29 mouse cellular contexts compared by ENCODE assay signal in genomic region chr4:102724442-102724841, GRCm38 (mm10). TPM values are rescaled to one million over a fixed set of nuclear protein-coding genes. Genes with fewer than 3 reads are reported as not detected.
DNase-seq lines count a peak whose midpoint lies in the region; ATAC-seq and TF ChIP-seq lines count a peak whose summit lies in the region.
"Had no signal": no experiment of that assay in that cellular context is flagged by ENCODE, and none has a peak within 500 bp of the region (broad histone marks: within the 10 kb centered on the region; RNA-seq: fewer than 3 reads in every experiment).

No protein-coding gene starts in this region.

- H3K4me2 ChIP-seq in hindbrain, postnatal 0 days (ENCODE audit: low read depth, low read length): no peak overlapping the region
- H3K4me2 ChIP-seq: embryonic facial prominence, embryonic 12.5 days; forebrain, embryonic 15.5 days; limb, embryonic 15.5 days; lung, embryonic 15.5 days; midbrain, embryonic 12.5 days; neural tube, embryonic 12.5 days had no signal

- WGBS in hindbrain, postnatal 0 days: 73% methylated on average over 5 of the region's 5 CpGs

- no peak for DNase-seq in gastrocnemius, adult 2 months
- no peak for DNase-seq in gastrocnemius, adult 8-10 months (ENCODE audit: low spot score in 2 of 2)
- DNase-seq in 416B (ENCODE audit: low read depth) (peak; percentile 41), ES-E14 (ENCODE audit: low read depth, low spot score) (peak; percentile 16), R1 (ENCODE audit: low read depth, low spot score) (peak; percentile 40)
- DNase-seq in left cerebral cortex, postnatal 36 days (ENCODE audit: low spot score in 2 of 2): no peak
- DNase-seq in hindbrain, postnatal 0 days (ENCODE audit: low spot score): no peak
- DNase-seq in lung, adult 18-20 months: no peak
- DNase-seq: adrenal gland, postnatal 10 days; cerebellum, adult 11 months; cerebellum, adult 9-10 months; embryo, embryonic 11 days; gastrocnemius, postnatal 10 days; kidney, adult 11 months; kidney, postnatal 25 days; layer of hippocampus, postnatal 36 days; lung, postnatal 36 days had no signal

- in situ Hi-C loops in ES-E14 (cut with MboI; ENCODE audit: low sequenced_read_pairs in 2 of 2, unreplicated experiment in 2 of 2): no loop called here

- H3K9ac ChIP-seq in ES-E14 (ENCODE audit: insufficient read depth, low read depth, low read length, poor library complexity, severe bottlenecking): no peak overlapping the region
- H3K9ac ChIP-seq in hindbrain, postnatal 0 days (replicated peaks; ENCODE audit: low read length): no peak overlapping the region
- H3K9ac ChIP-seq: embryonic facial prominence, embryonic 12.5 days; forebrain, embryonic 15.5 days; limb, embryonic 15.5 days; liver, embryonic 14.5 days; lung, embryonic 15.5 days; midbrain, embryonic 12.5 days; neural tube, embryonic 12.5 days had no signal

- ATAC-seq in hindbrain, postnatal 0 days: no peak
- ATAC-seq: forebrain, embryonic 15.5 days had no signal

- intact Hi-C loops in gastrocnemius, adult 2 months (cut with DNase I): no loop called here
- intact Hi-C loops in left cerebral cortex, postnatal 36 days (cut with DNase I): no loop called here

- 0 out of 2 replicates have a peak, but pooled peaks have one; percentile 1 for TF ChIP-seq CTCF in gastrocnemius, adult 2 months (IDR thresholded peaks at IDR 0.05)
- TF ChIP-seq CTCF in hindbrain, postnatal 0 days (IDR thresholded peaks at IDR 0.05; ENCODE audit: low read depth): no peak

- H3K4me1 ChIP-seq in ES-E14 (ENCODE audit: control insufficient read depth in 2 of 2, insufficient read depth in 2 of 2, low read length in 2 of 2, poor library complexity in 1 of 2): no peaks in the 10 kb centered on the region
- H3K4me1 ChIP-seq in hindbrain, postnatal 0 days (ENCODE audit: insufficient read depth, low read length): no peaks in the 10 kb centered on the region
- H3K4me1 ChIP-seq: embryonic facial prominence, embryonic 12.5 days; forebrain, embryonic 15.5 days; limb, embryonic 10.5 days; limb, embryonic 15.5 days; lung, embryonic 15.5 days; megakaryocyte, embryonic 14.5 days; midbrain, embryonic 12.5 days; neural tube, embryonic 12.5 days had no signal

- no peak overlapping the region for H3K4me3 ChIP-seq in gastrocnemius, adult 2 months
- no peak overlapping the region for H3K4me3 ChIP-seq in ES-E14 (ENCODE audit: insufficient read depth in 1 of 2, low read depth in 1 of 2, low read length in 2 of 2, poor library complexity in 1 of 2, severe bottlenecking in 1 of 2)
- no peak overlapping the region for H3K4me3 ChIP-seq in hindbrain, postnatal 0 days (ENCODE audit: low read length)
- H3K4me3 ChIP-seq: embryonic facial prominence, embryonic 12.5 days; forebrain, embryonic 10.5 days; forebrain, embryonic 15.5 days; limb, embryonic 10.5 days; limb, embryonic 15.5 days; lung, embryonic 15.5 days; megakaryocyte, embryonic 14.5 days; midbrain, embryonic 12.5 days; myocyte; neural tube, embryonic 12.5 days had no signal

- no peaks in the 10 kb centered on the region for H3K36me3 ChIP-seq in ES-E14 (ENCODE audit: control insufficient read depth, insufficient read depth, low read length, poor library complexity, severe bottlenecking)
- no peaks in the 10 kb centered on the region for H3K36me3 ChIP-seq in hindbrain, postnatal 0 days (ENCODE audit: insufficient read depth, low read length)
- H3K36me3 ChIP-seq: embryonic facial prominence, embryonic 12.5 days; forebrain, embryonic 10.5 days; forebrain, embryonic 15.5 days; G1E; limb, embryonic 10.5 days; limb, embryonic 15.5 days; lung, embryonic 15.5 days; midbrain, embryonic 12.5 days; neural tube, embryonic 12.5 days had no signal

- no peaks in the 10 kb centered on the region for H3K27me3 ChIP-seq in hindbrain, postnatal 0 days (ENCODE audit: insufficient read depth, low read length)
- H3K27me3 ChIP-seq: embryonic facial prominence, embryonic 12.5 days; forebrain, embryonic 15.5 days; limb, embryonic 15.5 days; lung, embryonic 15.5 days; megakaryocyte, embryonic 14.5 days; midbrain, embryonic 12.5 days; neural tube, embryonic 12.5 days had no signal

- H3K9me3 ChIP-seq in ES-E14 (ENCODE audit: control insufficient read depth, insufficient read depth, low read depth, low read length): no peaks in the 10 kb centered on the region
- H3K9me3 ChIP-seq in hindbrain, postnatal 0 days (ENCODE audit: low read length): no peaks in the 10 kb centered on the region
- H3K9me3 ChIP-seq: embryonic facial prominence, embryonic 12.5 days; forebrain, embryonic 10.5 days; forebrain, embryonic 15.5 days; limb, embryonic 10.5 days; limb, embryonic 15.5 days; lung, embryonic 15.5 days; megakaryocyte, embryonic 14.5 days; midbrain, embryonic 12.5 days; neural tube, embryonic 12.5 days had no signal

- no peak overlapping the region for H3K27ac ChIP-seq in gastrocnemius, adult 2 months
- H3K27ac ChIP-seq in ES-E14 (ENCODE audit: insufficient read depth, low read depth, low read length, poor library complexity, severe bottlenecking): no peak overlapping the region
- no peak overlapping the region for H3K27ac ChIP-seq in hindbrain, postnatal 0 days
- H3K27ac ChIP-seq: embryonic facial prominence, embryonic 12.5 days; forebrain, embryonic 10.5 days; forebrain, embryonic 15.5 days; limb, embryonic 10.5 days; limb, embryonic 15.5 days; liver, embryonic 14.5 days; lung, embryonic 15.5 days; midbrain, embryonic 12.5 days; neural tube, embryonic 12.5 days had no signal

TF ChIP-seq in ES-E14, 5 proteins besides CTCF, POLR2A, EP300 and RAD21:
- no peak for TF ChIP-seq CHD2 (IDR thresholded peaks at IDR 0.05; ENCODE audit: low read depth, low read length)
- no peak for TF ChIP-seq ZNF384 (IDR thresholded peaks at IDR 0.05; ENCODE audit: low read depth, low read length)
- TF ChIP-seq HCFC1 (IDR thresholded peaks at IDR 0.05; ENCODE audit: borderline replicate concordance, insufficient read depth, low read length): no peak
- TF ChIP-seq ZC3H11A (IDR thresholded peaks at IDR 0.05; ENCODE audit: borderline replicate concordance, low read depth, low read length): no peak
- no peak for TF ChIP-seq MAFK (IDR thresholded peaks at IDR 0.05; ENCODE audit: insufficient read depth, low read depth, low read length)

RNA-seq across cellular contexts. Expression of gene Sgip1, which starts 16.7 kb away (rescaled TPM):
- 1 to 10 TPM; 1.8 to 2.4 TPM for total RNA-seq in gastrocnemius, adult 2 months (2021)
- total RNA-seq in gastrocnemius, adult 8-10 months (2022): 1 to 10 TPM in 3 of 4 experiments, under 1 TPM in 1; 0.77 to 2.9 (median 2.1) TPM
- total RNA-seq in ES-E14 (2012; rRNA removed): 0.62 and 1.6 TPM in 2 replicates
- total RNA-seq in left cerebral cortex, postnatal 36 days (2021): 100 to 1,000 TPM; 280 to 316 TPM
- 34.6 and 41.4 TPM in 2 replicates for total RNA-seq in hindbrain, postnatal 0 days (2014; rRNA removed)
- 60.8 and 62.0 TPM in 2 replicates for polyA plus RNA-seq in hindbrain, postnatal 0 days (2015; fragmentation: Nextera tagmentation; extraction: Ambion mirVana)
- polyA plus RNA-seq: G1E had no signal

Comparison
In these comparisons a context has a peak if more than half of its experiments do, and no peak if none do; other contexts are left out.
1. DNase-seq: peak in 416B (single experiment), ES-E14 (single experiment) and R1 (single experiment); none in gastrocnemius, adult 2 months (single experiment), gastrocnemius, adult 8-10 months (0 of 2), left cerebral cortex, postnatal 36 days (0 of 2), hindbrain, postnatal 0 days (single experiment) and lung, adult 18-20 months (0 of 2).